Mouse (Mus musculus) cortical plate, adult 2 months (tissue): ENCODE measurements around the gene Txk.

Experiments
- CTCF ChIP-seq: fragments of 200-500 bp; IDR thresholded peaks from 2 replicates; pipeline ENCODE4 v1.5.1; 2011; ENCODE audit warnings: mild to moderate bottlenecking, control low read depth, low read length; ENCODE audit not compliant: insufficient read depth; ENCODE audit errors: extremely low read depth
- POLR2A ChIP-seq: fragments of 200-500 bp; IDR thresholded peaks from 2 replicates; pipeline ENCODE4 v1.6.1; 2011; ENCODE audit warnings: mild to moderate bottlenecking, low read length, control low read depth; ENCODE audit not compliant: insufficient read depth; ENCODE audit errors: extremely low read depth

- TF ChIP-seq CTCF (no peak), POLR2A (no peak)
Measured at GRCm38 (mm10) chr5:72668351-72668750, 84.2 kb downstream of the Txk start.
